ENCODE assay signal across 9 mouse cellular contexts in genomic region chr9:94610600-94611337, GRCm38 (mm10). TPM values are rescaled to one million over a fixed set of nuclear protein-coding genes. Genes with fewer than 3 reads are reported as not detected.
DNase-seq lines count a peak whose midpoint lies in the region.
"Had no signal": no experiment of that assay in that cellular context is flagged by ENCODE, and none has a peak within 500 bp of the region (broad histone marks: within the 10 kb centered on the region; RNA-seq: fewer than 3 reads in every experiment).

No protein-coding gene starts in this region.

- intact Hi-C loops in left cerebral cortex, postnatal 14 days (cut with DNase I), result no loop called here

- peak; percentile 35 to 41 for DNase-seq in left cerebral cortex, postnatal 14 days (ENCODE audit: low spot score in 2 of 2)
- DNase-seq in left cerebral cortex, adult 11 months (ENCODE audit: low spot score), result no peak
- DNase-seq in cerebellum, postnatal 36 days, result peak; percentile 88 to 90
- peak; percentile 26 for DNase-seq in layer of hippocampus, adult 9-11 months
- DNase-seq in right cerebral cortex, adult 2 months (ENCODE audit: low spot score in 2 of 2), result peak; percentile 20 to 25
- no peak for DNase-seq in heart, adult 9 months (ENCODE audit: low spot score in 2 of 2)
- no peak for DNase-seq in embryo, embryonic 9.5 days (ENCODE audit: extremely low spot score)
- no peak for DNase-seq in spleen, postnatal 36 days (ENCODE audit: low spot score in 2 of 2)
- DNase-seq: kidney, postnatal 10 days had no signal

RNA-seq across cellular contexts. Expression of gene Slc9a9, which starts 58.9 kb away (rescaled TPM):
- total RNA-seq in left cerebral cortex, postnatal 14 days (2021), result 10 to 100 TPM; 14.8 to 16.1 TPM

Comparison
In these comparisons a context has a peak if more than half of its experiments do, and no peak if none do; other contexts are left out.
1. DNase-seq: peak in left cerebral cortex, postnatal 14 days (2 of 2), cerebellum, postnatal 36 days (2 of 2), layer of hippocampus, adult 9-11 months (single experiment) and right cerebral cortex, adult 2 months (2 of 2); none in left cerebral cortex, adult 11 months (single experiment), heart, adult 9 months (0 of 2), embryo, embryonic 9.5 days (single experiment) and spleen, postnatal 36 days (0 of 2).